Mouse (Mus musculus): ENCODE measurements around the gene Tnn. TPM values are rescaled to one million over a fixed set of nuclear protein-coding genes. Genes with fewer than 3 reads are reported as not detected.

The Tnn gene
- polyA plus RNA-seq, 1 experiment = 0.40 TPM

GRCm38 (mm10) chr1:160080800-160081436 is 72.5 kb downstream of the Tnn start:
- DNase-seq (ENCODE audit: low read depth) = peak; percentile 84
- TF ChIP-seq CTCF (IDR thresholded peaks at IDR 0.05; ENCODE audit: borderline replicate concordance, extremely low read depth, insufficient read depth, insufficient read length) = peak; percentile 92
- no peak for TF ChIP-seq POLR2A (IDR thresholded peaks at IDR 0.05; ENCODE audit: borderline replicate concordance, extremely low read depth, insufficient read depth, insufficient read length, poor library complexity, severe bottlenecking)

GRCm38 (mm10) chr1:160078882-160079661 is 74.3 kb downstream of the Tnn start:
- TF ChIP-seq POLR2A (IDR thresholded peaks at IDR 0.05; ENCODE audit: borderline replicate concordance, extremely low read depth, insufficient read depth, insufficient read length, poor library complexity, severe bottlenecking) = no peak
- TF ChIP-seq CTCF (IDR thresholded peaks at IDR 0.05; ENCODE audit: borderline replicate concordance, extremely low read depth, insufficient read depth, insufficient read length) = no peak
- DNase-seq (ENCODE audit: low read depth) = no peak

- DNase-seq (ENCODE audit: low read depth) = no peak
- TF ChIP-seq POLR2A (IDR thresholded peaks at IDR 0.05; ENCODE audit: borderline replicate concordance, extremely low read depth, insufficient read depth, insufficient read length, poor library complexity, severe bottlenecking) (no peak), CTCF (IDR thresholded peaks at IDR 0.05; ENCODE audit: borderline replicate concordance, extremely low read depth, insufficient read depth, insufficient read length) (no peak)
Measured at GRCm38 (mm10) chr1:160064547-160065144, 88.7 kb downstream of the Tnn start.

GRCm38 (mm10) chr1:160061725-160062366 is 91.5 kb downstream of the Tnn start:
- DNase-seq (ENCODE audit: low read depth) = no peak
- TF ChIP-seq POLR2A (IDR thresholded peaks at IDR 0.05; ENCODE audit: borderline replicate concordance, extremely low read depth, insufficient read depth, insufficient read length, poor library complexity, severe bottlenecking) = no peak
- peak; percentile 43; the same call in 1 of the 2 replicates for TF ChIP-seq CTCF (IDR thresholded peaks at IDR 0.05; ENCODE audit: borderline replicate concordance, extremely low read depth, insufficient read depth, insufficient read length)

GRCm38 (mm10) chr1:160061321-160061720 is 92.1 kb downstream of the Tnn start:
- no peak for DNase-seq (ENCODE audit: low read depth)
- TF ChIP-seq POLR2A (IDR thresholded peaks at IDR 0.05; ENCODE audit: borderline replicate concordance, extremely low read depth, insufficient read depth, insufficient read length, poor library complexity, severe bottlenecking) (no peak), CTCF (IDR thresholded peaks at IDR 0.05; ENCODE audit: borderline replicate concordance, extremely low read depth, insufficient read depth, insufficient read length) (no peak)

- no peak for DNase-seq (ENCODE audit: low read depth)
- no peak for TF ChIP-seq POLR2A (IDR thresholded peaks at IDR 0.05; ENCODE audit: borderline replicate concordance, extremely low read depth, insufficient read depth, insufficient read length, poor library complexity, severe bottlenecking)
- TF ChIP-seq CTCF (IDR thresholded peaks at IDR 0.05; ENCODE audit: borderline replicate concordance, extremely low read depth, insufficient read depth, insufficient read length) = no peak
Measured at GRCm38 (mm10) chr1:160060542-160060941, 92.8 kb downstream of the Tnn start.

- no peak for DNase-seq (ENCODE audit: low read depth)
- TF ChIP-seq CTCF (IDR thresholded peaks at IDR 0.05; ENCODE audit: borderline replicate concordance, extremely low read depth, insufficient read depth, insufficient read length) (no peak), POLR2A (IDR thresholded peaks at IDR 0.05; ENCODE audit: borderline replicate concordance, extremely low read depth, insufficient read depth, insufficient read length, poor library complexity, severe bottlenecking) (no peak)
Measured at GRCm38 (mm10) chr1:160059908-160060307, 93.5 kb downstream of the Tnn start.

GRCm38 (mm10) chr1:160057657-160058056 is 95.7 kb downstream of the Tnn start:
- DNase-seq (ENCODE audit: low read depth) = no peak
- TF ChIP-seq CTCF (IDR thresholded peaks at IDR 0.05; ENCODE audit: borderline replicate concordance, extremely low read depth, insufficient read depth, insufficient read length) (no peak), POLR2A (IDR thresholded peaks at IDR 0.05; ENCODE audit: borderline replicate concordance, extremely low read depth, insufficient read depth, insufficient read length, poor library complexity, severe bottlenecking) (no peak)

GRCm38 (mm10) chr1:160054366-160055078 is 98.9 kb downstream of the Tnn start:
- no peak for DNase-seq (ENCODE audit: low read depth)
- TF ChIP-seq POLR2A (IDR thresholded peaks at IDR 0.05; ENCODE audit: borderline replicate concordance, extremely low read depth, insufficient read depth, insufficient read length, poor library complexity, severe bottlenecking) = no peak

GRCm38 (mm10) chr1:160053510-160054305 is 99.7 kb downstream of the Tnn start:
- no peak for DNase-seq (ENCODE audit: low read depth)
- no peak for TF ChIP-seq CTCF (IDR thresholded peaks at IDR 0.05; ENCODE audit: borderline replicate concordance, extremely low read depth, insufficient read depth, insufficient read length)
- no peak for TF ChIP-seq POLR2A (IDR thresholded peaks at IDR 0.05; ENCODE audit: borderline replicate concordance, extremely low read depth, insufficient read depth, insufficient read length, poor library complexity, severe bottlenecking)
